Mouse (Mus musculus) heart, adult 8-10 months (tissue): Measurements from ENCODE around the gene Ccdc62. TPM values are rescaled to one million over a fixed set of nuclear protein-coding genes. Genes with fewer than 3 reads are reported as not detected.

ENCODE experiments used
- microRNA-seq: library from miRNA; unstranded; fragments of <30 nt; microRNA quantifications from one replicate; pipeline ENCODE4 v1.2.0, GENCODE M21; 2022
- total RNA-seq, 4 experiments: library from RNA; stranded (reverse); gene quantifications; 2 replicates each; pipeline ENCODE4 v1.2.4; 2022

Ccdc62 gene
- total RNA-seq, 4 experiments from 2014 or later: 0.60 to 3.8 (median 2.0) TPM

Small RNA genes within 50 kb of the gene (microRNA-seq; reads per million reads assigned to microRNA genes)
- not detected for gene Mir7032

Other genes with a start within 250 kb of the Ccdc62 start
- gene Clip1, start 246.1 kb upstream of the Ccdc62 start, total RNA-seq: 100 to 1,000 TPM; 213 to 261 (median 228) TPM
- gene Zcchc8, start 209.6 kb upstream of the Ccdc62 start, total RNA-seq: 10 to 100 TPM; 18.3 to 22.5 (median 20.3) TPM
- 10 to 100 TPM; 33.8 to 42.7 (median 39.4) TPM for gene Rsrc2, start 181.3 kb upstream of the Ccdc62 start, total RNA-seq
- gene Kntc1, start 181.0 kb upstream of the Ccdc62 start, total RNA-seq: under 1 TPM; 0.11 to 0.53 (median 0.42) TPM
- 1 to 10 TPM in 1 of 4 experiments, under 1 TPM in 2, not detected in 1; 0.12 to 2.0 (median 0.22) TPM for gene Hcar2, start 65.2 kb upstream of the Ccdc62 start, total RNA-seq
- under 1 TPM; 0.31 to 0.52 (median 0.42) TPM for gene Hcar1, start 50.7 kb upstream of the Ccdc62 start, total RNA-seq
- 10 to 100 TPM; 45.9 to 52.4 (median 50.6) TPM for gene Denr, start 23.5 kb upstream of the Ccdc62 start, total RNA-seq
- under 1 TPM in 1 of 4 experiments, not detected in 3; 0.92 TPM for gene Gm43518, start 3.3 kb upstream of the Ccdc62 start, total RNA-seq
- gene Hip1r, start 42.9 kb downstream of the Ccdc62 start, total RNA-seq: 10 to 100 TPM; 11.5 to 15.5 (median 13.7) TPM
- gene Vps37b, start 101.6 kb downstream of the Ccdc62 start, total RNA-seq: 10 to 100 TPM; 13.7 to 24.0 (median 16.5) TPM
- gene Abcb9, start 165.1 kb downstream of the Ccdc62 start, total RNA-seq: 10 to 100 TPM in 3 of 4 experiments, 1 to 10 TPM in 1; 9.5 to 11.9 (median 11.1) TPM
- 10 to 100 TPM; 14.1 to 20.7 (median 19.2) TPM for gene Ogfod2, start 181.6 kb downstream of the Ccdc62 start, total RNA-seq
- 10 to 100 TPM; 34.8 to 38.4 (median 37.4) TPM for gene Arl6ip4, start 185.4 kb downstream of the Ccdc62 start, total RNA-seq